Mouse (Mus musculus) ES-E14 (cell line): ENCODE data around the gene Ktn1. TPM values are rescaled to one million over a fixed set of nuclear protein-coding genes. Genes with fewer than 3 reads are reported as not detected.

Source experiments
- DNase-seq: peaks from one replicate; pipeline ENCODE4 v3.0.0-alpha.2; 2013; ENCODE audit warnings: low read depth, low spot score
- H3K27ac ChIP-seq: 2 replicates; pipeline ENCODE4 v1.5.1; 2012; ENCODE audit warnings: low read depth, mild to moderate bottlenecking, low read length, moderate library complexity, mixed read lengths; ENCODE audit not compliant: poor library complexity, insufficient read depth, severe bottlenecking
- H3K36me3 ChIP-seq: 2 replicates; pipeline ENCODE4 v1.6.1; 2012; ENCODE audit warnings: mild to moderate bottlenecking, low read length, moderate library complexity, mixed read lengths; ENCODE audit not compliant: control insufficient read depth, poor library complexity, insufficient read depth, severe bottlenecking
- H3K4me1 ChIP-seq, 2 experiments: fragments of 150-350 bp in 1 of 2; sonication (generic) in 1 of 2; 2 replicates each; pipeline ENCODE4 v1.6.1; 2012; ENCODE audit warnings: low read length in 2 of 2, mild to moderate bottlenecking in 1 of 2, mixed read lengths in 1 of 2; ENCODE audit not compliant: control insufficient read depth in 2 of 2, insufficient read depth in 2 of 2, poor library complexity in 1 of 2
- H3K4me3 ChIP-seq, 2 experiments: fragments of 150-350 bp in 1 of 2; sonication (generic) in 1 of 2; 2 replicates each; pipeline ENCODE4 v1.5.1; 2012; ENCODE audit warnings: low read length in 2 of 2, low read depth in 1 of 2, mild to moderate bottlenecking in 1 of 2, mixed read lengths in 1 of 2; ENCODE audit not compliant: insufficient read depth in 1 of 2, poor library complexity in 1 of 2, severe bottlenecking in 1 of 2
- H3K9ac ChIP-seq: 2 replicates; pipeline ENCODE4 v1.6.1; 2012; ENCODE audit warnings: low read depth, mild to moderate bottlenecking, low read length, mixed read lengths; ENCODE audit not compliant: poor library complexity, insufficient read depth, severe bottlenecking
- H3K9me3 ChIP-seq: fragments of 150-350 bp; sonication (generic); 2 replicates; pipeline ENCODE4 v1.6.1; 2012; ENCODE audit warnings: low read depth, mild to moderate bottlenecking, low read length; ENCODE audit not compliant: control insufficient read depth, insufficient read depth
- CHD2 ChIP-seq: IDR thresholded peaks from 2 replicates; pipeline ENCODE4 v1.6.1; 2014; ENCODE audit warnings: mild to moderate bottlenecking, low read depth, low read length, inconsistent platforms
- HCFC1 ChIP-seq: IDR thresholded peaks from 2 replicates; pipeline ENCODE4 v1.6.1; 2012; ENCODE audit warnings: low read length, inconsistent platforms, borderline replicate concordance; ENCODE audit not compliant: insufficient read depth
- MAFK ChIP-seq: IDR thresholded peaks from 2 replicates; pipeline ENCODE4 v1.6.1; 2014; ENCODE audit warnings: mild to moderate bottlenecking, low read depth, low read length, inconsistent platforms; ENCODE audit not compliant: insufficient read depth
- ZC3H11A ChIP-seq: IDR thresholded peaks from 2 replicates; pipeline ENCODE4 v1.6.1; 2012; ENCODE audit warnings: low read depth, mild to moderate bottlenecking, inconsistent platforms, low read length, borderline replicate concordance
- ZNF384 ChIP-seq: IDR thresholded peaks from 2 replicates; pipeline ENCODE4 v1.6.1; 2012; ENCODE audit warnings: low read depth, low read length, inconsistent platforms
- in situ Hi-C, 2 experiments: fragments of 600-800 bp; cut with MboI; formaldehyde crosslinking; loops; one replicate each; pipeline ENCODE4 v1.15.1; 2025; ENCODE audit warnings: low sequenced_read_pairs in 2 of 2, inconsistent platforms in 1 of 2; ENCODE audit not compliant: unreplicated experiment in 2 of 2
- total RNA-seq: library from RNA; depleted of rRNA; stranded (reverse); fragments of 300-350 nt; gene quantifications from 2 replicates; pipeline ENCODE4 v1.2.3, GENCODE M21; 2012

Gene Ktn1
- total RNA-seq, 1 experiment = 87.6 TPM

DNA sequence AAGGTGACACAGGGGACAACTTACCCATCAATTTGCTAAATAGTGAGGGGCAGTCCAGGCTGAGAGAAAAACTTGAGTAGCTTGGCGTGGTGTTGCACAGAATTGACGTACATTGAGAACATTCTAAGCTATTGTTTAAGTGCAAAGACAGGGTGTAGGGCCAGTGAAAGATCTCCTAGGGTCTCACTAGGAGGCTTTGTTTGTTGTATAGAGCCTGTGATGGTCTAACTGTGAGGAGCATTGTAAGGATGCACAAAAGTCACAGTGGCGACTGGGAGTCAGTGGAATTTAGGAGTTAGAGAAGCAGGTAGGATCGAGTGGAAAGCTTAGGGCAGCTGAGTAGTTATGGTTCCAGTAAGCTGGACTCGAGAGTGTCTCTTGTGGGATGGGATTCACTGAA is 50.9 kb downstream of the Ktn1 start:
- peaks cover 22% of the 10 kb centered on the region for H3K36me3 ChIP-seq
- TF ChIP-seq HCFC1 = no peak
- no peak for TF ChIP-seq ZC3H11A
- TF ChIP-seq CHD2 = no peak
- no peak for TF ChIP-seq MAFK
- TF ChIP-seq ZNF384 = no peak
- H3K9me3 ChIP-seq = no peaks in the 10 kb centered on the region
- peak; percentile 26 for DNase-seq
- no peak overlapping the region for H3K9ac ChIP-seq
- H3K27ac ChIP-seq = no peak overlapping the region
- H3K4me3 ChIP-seq = no peak overlapping the region
- H3K4me1 ChIP-seq = 0 out of 4 replicates have a peak, but pooled peaks cover 0 to 2% of the 10 kb centered on the region in 2 experiments
- in situ Hi-C loops = no loop called here

DNA sequence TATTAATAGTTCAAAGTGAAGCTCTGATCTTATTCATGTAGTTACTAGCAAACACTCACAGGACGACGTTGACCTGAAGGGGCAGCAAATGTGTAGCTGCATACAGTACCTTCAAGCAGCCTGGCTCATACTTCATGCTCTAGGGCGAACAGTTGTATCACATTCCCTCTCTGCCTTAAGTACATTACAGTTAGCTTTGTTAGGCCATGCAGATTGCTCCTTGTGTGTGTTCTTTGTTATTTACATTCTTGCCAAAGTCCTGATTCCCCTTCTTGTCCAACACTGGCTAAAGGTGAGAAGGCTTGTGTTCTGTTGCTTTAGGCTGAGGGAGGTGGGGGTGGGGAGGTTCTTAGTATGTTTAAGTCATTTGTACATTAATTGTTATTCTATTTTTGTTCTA is 61.3 kb downstream of the Ktn1 start:
- Histone ChIP-seq H3K4me1 (peaks cover 0 to 7% of the 10 kb centered on the region in 2 experiments; a peak in 1 of 4 replicates), H3K36me3 (peaks cover 27% of the 10 kb centered on the region), H3K9me3 (no peaks in the 10 kb centered on the region), H3K9ac (no peak overlapping the region), H3K27ac (no peak overlapping the region; the same call in 1 of the 2 replicates), H3K4me3 (no peak overlapping the region)
- DNase-seq = peak; percentile 15
- TF ChIP-seq CHD2 (no peak), MAFK (no peak), HCFC1 (no peak), ZC3H11A (no peak)
- in situ Hi-C loops = no loop called here

DNA sequence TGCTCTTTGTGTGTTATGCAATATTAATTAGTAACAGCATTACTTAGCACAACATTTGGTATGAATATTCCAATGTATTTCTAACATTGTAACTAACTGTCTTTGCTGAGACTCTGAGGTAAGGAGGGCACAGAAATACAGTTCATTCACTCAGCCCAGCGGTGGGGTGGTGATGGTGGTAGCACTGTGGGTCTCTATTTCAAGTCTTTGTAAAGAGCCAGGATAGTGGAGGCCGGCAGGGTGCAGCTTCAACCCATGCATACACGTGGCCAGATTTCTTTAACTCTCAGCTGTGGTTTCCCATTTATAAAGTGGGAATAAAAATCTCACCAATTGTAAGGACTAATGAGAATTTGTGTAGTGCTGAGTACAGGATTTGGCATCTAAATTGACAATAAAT is 67.5 kb downstream of the Ktn1 start:
- no peak overlapping the region for H3K4me3 ChIP-seq
- in situ Hi-C loops = no loop called here
- no peak overlapping the region for H3K27ac ChIP-seq
- no peak overlapping the region for H3K9ac ChIP-seq
- TF ChIP-seq ZC3H11A = no peak
- TF ChIP-seq HCFC1 = no peak
- TF ChIP-seq MAFK = no peak
- TF ChIP-seq CHD2 = no peak
- no peak for TF ChIP-seq ZNF384
- no peaks in the 10 kb centered on the region for H3K9me3 ChIP-seq
- no peak for DNase-seq
- peaks cover 19% of the 10 kb centered on the region for H3K36me3 ChIP-seq
- no peaks in the 10 kb centered on the region for H3K4me1 ChIP-seq

DNA sequence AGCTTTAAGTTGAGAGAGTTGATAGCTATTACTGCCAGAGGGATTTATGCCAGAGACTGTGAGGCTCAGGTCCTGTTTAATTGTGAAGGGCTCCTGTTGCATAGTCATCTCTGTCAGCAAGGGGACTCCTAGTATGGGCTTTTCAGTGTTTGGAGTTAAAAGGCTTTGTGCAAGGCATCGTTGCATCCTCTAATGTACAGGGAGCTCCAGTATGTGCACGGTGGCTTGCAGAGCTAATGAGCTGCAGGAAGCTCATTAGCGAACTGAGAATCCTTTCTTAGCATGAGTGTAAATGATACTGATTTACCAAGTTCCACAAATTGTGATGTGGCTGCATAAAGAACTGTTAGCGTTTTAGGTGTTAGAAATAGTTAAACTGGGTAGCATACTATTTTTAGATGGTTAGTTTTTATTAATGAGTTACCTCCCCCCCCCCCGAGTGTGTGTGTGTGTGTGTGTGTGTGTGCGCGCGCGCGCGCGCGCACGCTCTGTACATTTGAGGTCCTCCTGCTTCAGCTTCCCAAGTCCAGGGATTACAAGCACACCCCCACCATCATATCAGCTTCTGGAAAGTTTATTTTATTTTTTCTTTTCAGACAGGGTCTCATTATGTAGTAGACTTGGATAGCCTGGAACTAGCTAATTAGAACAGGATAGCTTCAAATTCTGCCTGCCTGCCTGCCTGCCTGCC is 69.8 kb downstream of the Ktn1 start:
- H3K9me3 ChIP-seq = no peaks in the 10 kb centered on the region
- H3K4me1 ChIP-seq = no peaks in the 10 kb centered on the region
- peaks cover 21% of the 10 kb centered on the region for H3K36me3 ChIP-seq
- no peak for DNase-seq
- H3K4me3 ChIP-seq = no peak overlapping the region
- TF ChIP-seq MAFK (no peak), ZNF384 (no peak), CHD2 (no peak), HCFC1 (no peak), ZC3H11A (no peak)
- in situ Hi-C loops = no loop called here
- H3K9ac ChIP-seq = no peak overlapping the region
- no peak overlapping the region for H3K27ac ChIP-seq

DNA sequence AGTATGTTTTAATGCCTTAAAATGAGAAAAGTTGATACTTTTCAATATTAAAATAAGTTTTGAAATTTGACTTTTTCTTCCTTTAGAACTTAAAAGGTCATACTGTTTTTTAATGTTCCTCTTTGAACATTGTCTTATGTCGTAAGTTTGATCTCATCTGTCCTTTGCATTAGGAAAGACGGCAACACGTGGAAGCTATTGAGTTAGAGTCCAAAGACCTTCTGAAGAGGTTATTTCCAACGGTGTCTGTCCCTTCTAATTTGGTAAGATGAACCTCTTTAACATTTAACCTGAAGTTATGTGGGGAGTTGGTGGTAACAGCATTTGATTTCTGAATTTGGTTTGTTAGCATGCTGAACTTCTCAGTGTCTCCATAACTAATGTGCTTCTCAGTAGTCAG is 71.8 kb downstream of the Ktn1 start:
- DNase-seq = no peak
- H3K36me3 ChIP-seq = peaks cover 27% of the 10 kb centered on the region
- in situ Hi-C loops = no loop called here

More for the DNA sequence above, 71.8 kb downstream of the Ktn1 start:
- no peak overlapping the region for H3K4me3 ChIP-seq
- H3K4me1 ChIP-seq = no peaks in the 10 kb centered on the region
- TF ChIP-seq HCFC1 = no peak
- TF ChIP-seq ZNF384 = no peak
- TF ChIP-seq CHD2 = no peak
- no peak for TF ChIP-seq MAFK
- no peak for TF ChIP-seq ZC3H11A
- no peaks in the 10 kb centered on the region for H3K9me3 ChIP-seq
- H3K27ac ChIP-seq = no peak overlapping the region
- no peak overlapping the region for H3K9ac ChIP-seq
